Mouse (Mus musculus): ENCODE measurements at regions not wholly inside any gene's neighbourhood (a gene's known extent, or its start where the extent isn't known, plus 50 kb on each side); places are given as distances from the start of the nearest gene placed in this dataset.

GRCm38 (mm10) chr12:94468027-94468426 lies 1224.0 kb upstream of the Flrt2 start:
- no peak for DNase-seq (ENCODE audit: low spot score in 2 of 2)

- no peak for DNase-seq (ENCODE audit: low spot score in 2 of 2)
Measured at GRCm38 (mm10) chr12:94468609-94469008, 1223.4 kb upstream of the Flrt2 start.

- DNase-seq (ENCODE audit: low spot score in 2 of 2): no peak
Measured at GRCm38 (mm10) chr12:94469850-94470249, 1222.2 kb upstream of the Flrt2 start.

- no peak for DNase-seq (ENCODE audit: low spot score in 2 of 2)
Measured at GRCm38 (mm10) chr12:94470981-94471380, 1221.0 kb upstream of the Flrt2 start.

GRCm38 (mm10) chr12:94488721-94489120 lies 1203.3 kb upstream of the Flrt2 start:
- no peak for DNase-seq (ENCODE audit: low spot score in 2 of 2)

- DNase-seq (ENCODE audit: low spot score in 2 of 2): no peak
Measured at GRCm38 (mm10) chr12:94508099-94508498, 1183.9 kb upstream of the Flrt2 start.

- DNase-seq (ENCODE audit: low spot score in 2 of 2): peak in 1 of 2 experiments; percentile 41
Measured at GRCm38 (mm10) chr12:94509855-94510254, 1182.2 kb upstream of the Flrt2 start.

- DNase-seq (ENCODE audit: low spot score in 2 of 2): no peak
Measured at GRCm38 (mm10) chr12:94544706-94545105, 1147.3 kb upstream of the Flrt2 start.

GRCm38 (mm10) chr12:94560374-94561194 lies 1131.4 kb upstream of the Flrt2 start:
- DNase-seq (ENCODE audit: low spot score in 2 of 2): no peak

GRCm38 (mm10) chr12:94574981-94575380 lies 1117.0 kb upstream of the Flrt2 start:
- DNase-seq (ENCODE audit: low spot score in 2 of 2): no peak

- no peak for DNase-seq (ENCODE audit: low spot score in 2 of 2)
Measured at GRCm38 (mm10) chr12:94580345-94580744, 1111.7 kb upstream of the Flrt2 start.

- no peak for DNase-seq (ENCODE audit: low spot score in 2 of 2)
Measured at GRCm38 (mm10) chr12:94584309-94584708, 1107.7 kb upstream of the Flrt2 start.

GRCm38 (mm10) chr12:94587031-94587430 lies 1105.0 kb upstream of the Flrt2 start:
- no peak for DNase-seq (ENCODE audit: low spot score in 2 of 2)

- no peak for DNase-seq (ENCODE audit: low spot score in 2 of 2)
Measured at GRCm38 (mm10) chr12:94588599-94588998, 1103.4 kb upstream of the Flrt2 start.

- DNase-seq (ENCODE audit: low spot score in 2 of 2): no peak
Measured at GRCm38 (mm10) chr12:94589033-94589432, 1103.0 kb upstream of the Flrt2 start.

- peak; percentile 0 to 31 for DNase-seq (ENCODE audit: low spot score in 2 of 2)
Measured at GRCm38 (mm10) chr12:94605566-94605965, 1086.5 kb upstream of the Flrt2 start.

- DNase-seq (ENCODE audit: low spot score in 2 of 2): no peak
Measured at GRCm38 (mm10) chr12:94636555-94636954, 1055.5 kb upstream of the Flrt2 start.

GRCm38 (mm10) chr12:94640153-94640552 lies 1051.9 kb upstream of the Flrt2 start:
- DNase-seq (ENCODE audit: low spot score in 2 of 2): no peak

GRCm38 (mm10) chr12:94645302-94645701 lies 1046.7 kb upstream of the Flrt2 start:
- DNase-seq (ENCODE audit: low spot score in 2 of 2): peak; percentile 1 to 28

GRCm38 (mm10) chr12:94670035-94670434 lies 1022.0 kb upstream of the Flrt2 start:
- peak; percentile 21 to 73 for DNase-seq (ENCODE audit: low spot score in 2 of 2)

GRCm38 (mm10) chr12:94674925-94675324 lies 1017.1 kb upstream of the Flrt2 start:
- DNase-seq (ENCODE audit: low spot score in 2 of 2): no peak

- DNase-seq (ENCODE audit: low spot score in 2 of 2): no peak
Measured at GRCm38 (mm10) chr12:94691341-94692029, 1000.5 kb upstream of the Flrt2 start.

- DNase-seq (ENCODE audit: low spot score in 2 of 2): peak in 1 of 2 experiments; percentile 56
Measured at GRCm38 (mm10) chr12:94731391-94731790, 960.6 kb upstream of the Flrt2 start.

All from layer of hippocampus, adult 18-20 months (tissue).